In genomic region chr3:16043315-16043714, GRCm38 (mm10) we compare ENCODE assay signal across 9 mouse cellular contexts. TPM values are rescaled to one million over a fixed set of nuclear protein-coding genes. Genes with fewer than 3 reads are reported as not detected.
DNase-seq lines count a peak whose midpoint lies in the region; ATAC-seq and TF ChIP-seq lines count a peak whose summit lies in the region.
"Had no signal": no experiment of that assay in that cellular context is flagged by ENCODE, and none has a peak within 500 bp of the region (broad histone marks: within the 10 kb centered on the region; RNA-seq: fewer than 3 reads in every experiment).

No protein-coding gene starts in this region.

- no peak overlapping the region for H3K4me3 ChIP-seq in heart, adult 2 months
- H3K4me3 ChIP-seq in neural tube, embryonic 15.5 days (replicated peaks), result no peak overlapping the region

- no peak for TF ChIP-seq POLR2A in heart, adult 2 months (IDR thresholded peaks at IDR 0.05; ENCODE audit: insufficient read depth, low read depth, low read length)

- no peaks in the 10 kb centered on the region for H3K36me3 ChIP-seq in heart, adult 2 months (ENCODE audit: control insufficient read depth, insufficient read depth, low read length)
- no peaks in the 10 kb centered on the region for H3K36me3 ChIP-seq in neural tube, embryonic 15.5 days

- TF ChIP-seq EP300 in heart, adult 2 months (IDR thresholded peaks at IDR 0.05; ENCODE audit: insufficient read depth, low read depth, low read length), result no peak

- intact Hi-C loops in heart, adult 2 months (cut with DNase I), result loop anchor here (5.0 kb wide), 1 partner anchor 781 kb away; no protein-coding TSS in a partner anchor

- H3K27ac ChIP-seq in heart, adult 2 months, result no peak overlapping the region
- H3K27ac ChIP-seq in neural tube, embryonic 15.5 days (replicated peaks), result no peak overlapping the region

- DNase-seq in heart, adult 2 months, result no peak
- no peak for DNase-seq in heart, adult 11 months
- peak; percentile 49 for DNase-seq in 416B (ENCODE audit: low read depth)
- peak; percentile 56 for DNase-seq in adrenal gland, postnatal 10 days
- DNase-seq in frontal cortex, adult 2 months (ENCODE audit: extremely low spot score in 1 of 2, low spot score in 1 of 2), result peak; percentile 5 to 75
- DNase-seq in left cerebral cortex, adult 18-20 months (ENCODE audit: low spot score in 2 of 2), result peak; percentile 49
- DNase-seq in natural killer cell, adult 2 months (ENCODE audit: low spot score in 2 of 2), result no peak

- TF ChIP-seq CTCF in heart, adult 2 months (IDR thresholded peaks at IDR 0.05), result peak; percentile 51

- no peak overlapping the region for H3K4me2 ChIP-seq in neural tube, embryonic 15.5 days

- H3K4me1 ChIP-seq in heart, adult 2 months (ENCODE audit: control insufficient read depth, insufficient read depth, low read length), result no peaks in the 10 kb centered on the region
- H3K4me1 ChIP-seq in neural tube, embryonic 15.5 days, result no peaks in the 10 kb centered on the region

- H3K9ac ChIP-seq in heart, adult 2 months (ENCODE audit: low read depth, low read length), result no peak overlapping the region
- H3K9ac ChIP-seq in neural tube, embryonic 15.5 days (replicated peaks), result no peak overlapping the region

- WGBS in heart, adult 2 months, result 3% methylated on average over 1 of the region's 1 CpGs
- 6% methylated on average over 1 of the region's 1 CpGs for WGBS in neural tube, embryonic 15.5 days

- no peaks in the 10 kb centered on the region for H3K79me2 ChIP-seq in heart, adult 2 months (replicated peaks; ENCODE audit: control insufficient read depth, insufficient read depth, low read length)

- no peaks in the 10 kb centered on the region for H3K27me3 ChIP-seq in heart, adult 2 months (ENCODE audit: control insufficient read depth, insufficient read depth, low read length)
- H3K27me3 ChIP-seq in neural tube, embryonic 15.5 days (replicated peaks), result no peaks in the 10 kb centered on the region

- ATAC-seq in neural tube, embryonic 15.5 days (ENCODE audit: low FRiP score), result peak; percentile 84

- no peaks in the 10 kb centered on the region for H3K9me3 ChIP-seq in neural tube, embryonic 15.5 days (replicated peaks)

RNA-seq across cellular contexts. Expression of gene Gm5150, which starts 37.1 kb away (rescaled TPM):
- total RNA-seq in heart, adult 2 months (2021), result not detected
- polyA plus RNA-seq in heart, adult 2 months (2012; rRNA removed), result 0.31 TPM in 1 of 2 replicates, not detected in the other
- total RNA-seq in adrenal gland, postnatal 10 days (2021), result under 1 TPM in 1 of 2 experiments, not detected in 1; 0.42 TPM
- polyA plus RNA-seq in frontal cortex, adult 2 months (2012; rRNA removed), result not detected in 2 replicates
- total RNA-seq in left cerebral cortex, adult 18-20 months (2021), result not detected
- not detected in 2 replicates for polyA plus RNA-seq in neural tube, embryonic 15.5 days (2015; fragmentation: Nextera tagmentation; extraction: Ambion mirVana)
- total RNA-seq: heart, postnatal 14 days had no signal

Comparison
In these comparisons a context has a peak if more than half of its experiments do, and no peak if none do; other contexts are left out.
1. DNase-seq: peak in 416B (single experiment), adrenal gland, postnatal 10 days (single experiment), frontal cortex, adult 2 months (2 of 2) and left cerebral cortex, adult 18-20 months (2 of 2); none in heart, adult 2 months (0 of 2), heart, adult 11 months (single experiment) and natural killer cell, adult 2 months (0 of 2).